Mouse (Mus musculus): ENCODE data around the gene Aqp11. TPM values are rescaled to one million over a fixed set of nuclear protein-coding genes. Genes with fewer than 3 reads are reported as not detected.

Aqp11 gene
- polyA plus RNA-seq, 1 experiment from 2014 or later: 49.8 TPM

DNA sequence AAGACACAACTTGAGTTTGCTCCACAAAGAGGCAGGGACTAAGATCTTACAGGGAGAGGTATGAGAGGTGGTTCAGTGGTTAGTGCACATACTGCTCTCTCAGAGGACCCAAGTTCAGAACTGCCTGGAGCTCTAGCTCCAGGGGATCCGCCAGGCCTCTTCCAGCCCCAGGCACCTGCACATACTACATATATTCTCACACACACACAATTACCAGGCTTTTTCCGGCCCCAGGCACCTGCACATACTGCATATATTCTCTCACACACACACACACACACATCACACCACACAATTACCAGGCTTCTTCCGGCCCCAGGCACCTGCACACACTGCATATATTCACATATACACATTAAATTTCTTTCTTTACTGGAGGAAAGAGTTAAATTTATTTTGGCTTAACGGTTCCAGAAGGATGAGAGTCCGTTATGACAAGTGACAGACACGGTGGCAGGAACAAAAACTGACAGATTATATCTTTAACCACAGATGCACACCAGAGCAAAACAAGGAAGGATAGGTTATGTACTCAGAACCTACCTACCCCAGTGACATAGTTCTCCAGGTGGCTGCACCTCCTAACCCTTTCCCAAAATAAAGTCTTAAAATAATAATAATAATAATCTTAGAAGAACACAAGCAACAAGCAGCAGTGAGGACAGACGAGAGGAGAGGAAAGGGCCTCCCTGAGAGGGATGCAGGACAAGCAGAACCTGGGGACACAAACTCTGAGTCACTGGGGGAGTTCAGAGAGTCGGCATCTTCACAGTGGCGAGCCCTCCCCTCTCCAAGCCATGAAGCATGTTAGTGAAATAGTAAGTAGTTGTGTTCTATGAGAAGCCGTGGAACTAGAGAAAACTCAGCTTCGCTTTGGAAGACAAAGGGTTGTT is 14.2 kb downstream of the Aqp11 start:
- Histone ChIP-seq H3K4me1 (ENCODE audit: control insufficient read depth, low read depth, low read length) (peaks cover 4% of the 10 kb centered on the region), H3K4me2 (ENCODE audit: low read depth, low read length) (no peak overlapping the region), H3K36me3 (ENCODE audit: control insufficient read depth, insufficient read depth) (0 out of 2 replicates have a peak, but pooled peaks cover 1% of the 10 kb centered on the region), H3K9me3 (replicated peaks; ENCODE audit: control insufficient read depth, low read length) (no peaks in the 10 kb centered on the region), H3K4me3 (ENCODE audit: low read depth, low read length) (no peak overlapping the region), H3K9ac (ENCODE audit: low read depth, low read length) (no peak overlapping the region), H3K27ac (ENCODE audit: low read length) (no peak overlapping the region), H3K27me3 (ENCODE audit: control insufficient read depth, insufficient read depth, low read depth, low read length) (no peaks in the 10 kb centered on the region)
- 50% methylated on average over 11 of the region's 11 CpGs for WGBS (ENCODE audit: insufficient replicate concordance)
- no peak for ATAC-seq (ENCODE audit: low read depth)

- 72% methylated on average over 7 of the region's 7 CpGs for WGBS (ENCODE audit: insufficient replicate concordance)
- Histone ChIP-seq H3K36me3 (ENCODE audit: control insufficient read depth, insufficient read depth) (peaks cover 5% of the 10 kb centered on the region; the same call in 1 of the 2 replicates), H3K9me3 (replicated peaks; ENCODE audit: control insufficient read depth, low read length) (no peaks in the 10 kb centered on the region), H3K4me3 (ENCODE audit: low read depth, low read length) (no peak overlapping the region), H3K27ac (ENCODE audit: low read length) (no peak overlapping the region), H3K4me1 (ENCODE audit: control insufficient read depth, low read depth, low read length) (peaks cover 4% of the 10 kb centered on the region), H3K9ac (ENCODE audit: low read depth, low read length) (no peak overlapping the region), H3K27me3 (ENCODE audit: control insufficient read depth, insufficient read depth, low read depth, low read length) (no peaks in the 10 kb centered on the region), H3K4me2 (ENCODE audit: low read depth, low read length) (no peak overlapping the region)
- ATAC-seq (ENCODE audit: low read depth): no peak
Measured at GRCm38 (mm10) chr7:97722278-97722918, 15.7 kb downstream of the Aqp11 start.

DNA sequence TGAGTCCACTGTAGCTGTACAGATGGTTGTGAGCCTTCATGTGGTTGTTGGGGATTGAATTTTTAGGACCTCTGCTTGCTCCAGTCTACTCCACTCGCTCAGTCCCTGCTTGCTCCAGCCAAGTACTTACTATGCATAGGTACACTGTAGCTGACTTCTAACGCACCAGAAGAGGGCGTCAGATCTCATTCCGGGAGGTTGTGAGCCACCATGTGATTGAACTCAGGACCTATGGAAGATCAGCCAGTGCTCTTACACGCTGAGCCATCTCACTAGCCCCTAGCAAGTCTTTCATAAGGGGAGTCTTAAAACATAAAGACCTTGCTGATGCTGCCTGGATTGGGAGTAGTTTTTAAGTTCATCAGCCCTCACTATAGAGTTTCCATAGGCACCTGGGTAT is 18.0 kb downstream of the Aqp11 start:
- Histone ChIP-seq H3K27me3 (ENCODE audit: control insufficient read depth, insufficient read depth, low read depth, low read length) (no peaks in the 10 kb centered on the region), H3K9ac (ENCODE audit: low read depth, low read length) (no peak overlapping the region), H3K4me3 (ENCODE audit: low read depth, low read length) (no peak overlapping the region), H3K9me3 (replicated peaks; ENCODE audit: control insufficient read depth, low read length) (no peaks in the 10 kb centered on the region), H3K4me2 (ENCODE audit: low read depth, low read length) (no peak overlapping the region), H3K4me1 (ENCODE audit: control insufficient read depth, low read depth, low read length) (peaks cover 4% of the 10 kb centered on the region), H3K27ac (ENCODE audit: low read length) (no peak overlapping the region), H3K36me3 (ENCODE audit: control insufficient read depth, insufficient read depth) (peaks cover 7% of the 10 kb centered on the region)
- 0 out of 2 replicates have a peak, but pooled peaks have one; percentile 11 for ATAC-seq (ENCODE audit: low read depth)
- WGBS (ENCODE audit: insufficient replicate concordance): 76% methylated on average over 5 of the region's 5 CpGs

DNA sequence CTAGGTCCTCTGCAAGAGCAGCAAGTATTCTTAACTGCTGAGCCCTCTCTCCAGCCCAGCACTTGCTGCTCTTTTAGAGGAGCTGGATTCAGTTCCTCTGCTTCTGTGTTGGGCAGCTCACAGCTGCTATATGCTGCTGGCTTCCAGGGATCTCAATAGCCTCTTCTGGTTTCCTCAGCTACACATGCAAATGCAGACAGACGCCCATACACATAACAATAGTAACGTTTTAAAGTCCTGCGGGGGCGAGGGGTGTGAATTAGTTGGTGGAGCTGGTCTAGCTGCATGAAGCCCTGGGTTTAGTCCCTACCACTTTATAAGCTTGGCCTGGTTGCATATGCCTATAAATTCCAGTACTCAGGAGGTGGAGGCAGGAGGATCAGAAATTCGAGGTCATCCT is 19.0 kb downstream of the Aqp11 start:
- 78% methylated on average over 5 of the region's 5 CpGs for WGBS (ENCODE audit: insufficient replicate concordance)
- Histone ChIP-seq H3K4me1 (ENCODE audit: control insufficient read depth, low read depth, low read length) (peaks cover 4% of the 10 kb centered on the region), H3K36me3 (ENCODE audit: control insufficient read depth, insufficient read depth) (peaks cover 14% of the 10 kb centered on the region), H3K27me3 (ENCODE audit: control insufficient read depth, insufficient read depth, low read depth, low read length) (no peaks in the 10 kb centered on the region), H3K9me3 (replicated peaks; ENCODE audit: control insufficient read depth, low read length) (no peaks in the 10 kb centered on the region), H3K4me2 (ENCODE audit: low read depth, low read length) (no peak overlapping the region), H3K9ac (ENCODE audit: low read depth, low read length) (no peak overlapping the region), H3K27ac (ENCODE audit: low read length) (no peak overlapping the region), H3K4me3 (ENCODE audit: low read depth, low read length) (no peak overlapping the region)
- no peak for ATAC-seq (ENCODE audit: low read depth)

- Histone ChIP-seq H3K4me3 (ENCODE audit: low read depth, low read length) (no peak overlapping the region), H3K36me3 (ENCODE audit: control insufficient read depth, insufficient read depth) (peaks cover 20% of the 10 kb centered on the region), H3K4me2 (ENCODE audit: low read depth, low read length) (no peak overlapping the region), H3K9ac (ENCODE audit: low read depth, low read length) (no peak overlapping the region), H3K9me3 (replicated peaks; ENCODE audit: control insufficient read depth, low read length) (no peaks in the 10 kb centered on the region), H3K27me3 (ENCODE audit: control insufficient read depth, insufficient read depth, low read depth, low read length) (no peaks in the 10 kb centered on the region), H3K4me1 (ENCODE audit: control insufficient read depth, low read depth, low read length) (no peaks in the 10 kb centered on the region), H3K27ac (ENCODE audit: low read length) (no peak overlapping the region)
- ATAC-seq (ENCODE audit: low read depth): no peak
- WGBS (ENCODE audit: insufficient replicate concordance): 74% methylated on average over 1 of the region's 1 CpGs
Measured at GRCm38 (mm10) chr7:97717326-97717725, 20.8 kb downstream of the Aqp11 start.

- 75% methylated on average over 5 of the region's 5 CpGs for WGBS (ENCODE audit: insufficient replicate concordance)
Measured at GRCm38 (mm10) chr7:97714651-97715050, 23.4 kb downstream of the Aqp11 start.

DNA sequence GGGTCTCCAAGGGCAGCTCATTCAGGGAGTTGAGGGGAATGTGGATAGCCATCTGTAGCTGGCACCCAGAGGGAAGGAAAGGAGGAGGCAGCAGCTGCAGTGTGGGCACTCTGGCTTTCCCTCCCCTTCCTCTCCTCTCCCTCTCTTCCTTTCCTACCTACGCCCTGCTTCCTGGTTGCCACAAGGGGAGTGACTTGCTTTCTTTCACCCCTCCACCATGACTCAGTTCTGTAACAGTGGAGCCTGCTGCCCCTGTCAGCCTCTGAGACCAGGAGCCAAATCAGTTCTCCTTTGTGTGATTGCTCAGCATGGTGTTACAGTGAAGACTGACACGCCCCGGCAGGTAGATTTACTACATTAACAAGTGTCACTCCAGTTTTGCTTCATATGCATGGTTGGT is 28.9 kb downstream of the Aqp11 start:
- no peak overlapping the region for H3K4me2 ChIP-seq (ENCODE audit: low read depth, low read length)
- no peak overlapping the region for H3K9ac ChIP-seq (ENCODE audit: low read depth, low read length)
- no peaks in the 10 kb centered on the region for H3K9me3 ChIP-seq (replicated peaks; ENCODE audit: control insufficient read depth, low read length)
- WGBS (ENCODE audit: insufficient replicate concordance): 67% methylated on average over 3 of the region's 3 CpGs
- no peak overlapping the region for H3K4me3 ChIP-seq (ENCODE audit: low read depth, low read length)
- peaks cover 6% of the 10 kb centered on the region for H3K36me3 ChIP-seq (ENCODE audit: control insufficient read depth, insufficient read depth)
- H3K4me1 ChIP-seq (ENCODE audit: control insufficient read depth, low read depth, low read length): peaks cover 2% of the 10 kb centered on the region; the same call in 1 of the 2 replicates
- H3K27me3 ChIP-seq (ENCODE audit: control insufficient read depth, insufficient read depth, low read depth, low read length): no peaks in the 10 kb centered on the region
- no peak overlapping the region for H3K27ac ChIP-seq (ENCODE audit: low read length)
- ATAC-seq (ENCODE audit: low read depth): no peak

More at GRCm38 (mm10) chr7:97714651-97715050, 23.4 kb downstream of the Aqp11 start:
- no peak overlapping the region for H3K27ac ChIP-seq (ENCODE audit: low read length)
- peaks cover 20% of the 10 kb centered on the region for H3K36me3 ChIP-seq (ENCODE audit: control insufficient read depth, insufficient read depth)
- ATAC-seq (ENCODE audit: low read depth): no peak
- no peaks in the 10 kb centered on the region for H3K4me1 ChIP-seq (ENCODE audit: control insufficient read depth, low read depth, low read length)
- no peak overlapping the region for H3K4me3 ChIP-seq (ENCODE audit: low read depth, low read length)
- H3K9me3 ChIP-seq (replicated peaks; ENCODE audit: control insufficient read depth, low read length): no peaks in the 10 kb centered on the region
- H3K27me3 ChIP-seq (ENCODE audit: control insufficient read depth, insufficient read depth, low read depth, low read length): no peaks in the 10 kb centered on the region
- H3K9ac ChIP-seq (ENCODE audit: low read depth, low read length): no peak overlapping the region
- no peak overlapping the region for H3K4me2 ChIP-seq (ENCODE audit: low read depth, low read length)

DNA sequence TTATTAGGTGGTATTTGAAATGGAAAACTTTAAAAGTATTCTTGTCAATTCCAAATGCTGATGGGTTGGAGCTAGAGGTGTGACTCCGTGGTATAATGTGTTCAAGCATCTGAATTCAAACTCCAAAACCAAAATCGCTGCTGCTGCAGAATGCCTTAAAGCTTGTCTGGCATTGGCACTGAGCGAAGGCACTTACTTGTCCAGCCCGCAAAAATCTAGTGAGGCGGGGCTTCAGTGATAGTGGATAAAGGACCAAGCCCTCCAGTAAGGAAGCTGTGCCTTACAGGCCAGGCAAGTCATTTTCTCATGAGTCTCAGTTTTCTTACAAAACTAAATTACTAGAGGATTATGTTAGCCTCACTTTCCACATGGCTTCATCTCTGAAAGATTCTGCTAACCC is 30.3 kb downstream of the Aqp11 start:
- Histone ChIP-seq H3K36me3 (ENCODE audit: control insufficient read depth, insufficient read depth) (peaks cover 4% of the 10 kb centered on the region; the same call in 1 of the 2 replicates), H3K27ac (ENCODE audit: low read length) (no peak overlapping the region), H3K4me3 (ENCODE audit: low read depth, low read length) (no peak overlapping the region), H3K9me3 (replicated peaks; ENCODE audit: control insufficient read depth, low read length) (no peaks in the 10 kb centered on the region), H3K4me2 (ENCODE audit: low read depth, low read length) (no peak overlapping the region), H3K4me1 (ENCODE audit: control insufficient read depth, low read depth, low read length) (peaks cover 2% of the 10 kb centered on the region; the same call in 1 of the 2 replicates), H3K27me3 (ENCODE audit: control insufficient read depth, insufficient read depth, low read depth, low read length) (no peaks in the 10 kb centered on the region), H3K9ac (ENCODE audit: low read depth, low read length) (no peak overlapping the region)
- no peak for ATAC-seq (ENCODE audit: low read depth)
- 63% methylated on average over 5 of the region's 5 CpGs for WGBS (ENCODE audit: insufficient replicate concordance)

DNA sequence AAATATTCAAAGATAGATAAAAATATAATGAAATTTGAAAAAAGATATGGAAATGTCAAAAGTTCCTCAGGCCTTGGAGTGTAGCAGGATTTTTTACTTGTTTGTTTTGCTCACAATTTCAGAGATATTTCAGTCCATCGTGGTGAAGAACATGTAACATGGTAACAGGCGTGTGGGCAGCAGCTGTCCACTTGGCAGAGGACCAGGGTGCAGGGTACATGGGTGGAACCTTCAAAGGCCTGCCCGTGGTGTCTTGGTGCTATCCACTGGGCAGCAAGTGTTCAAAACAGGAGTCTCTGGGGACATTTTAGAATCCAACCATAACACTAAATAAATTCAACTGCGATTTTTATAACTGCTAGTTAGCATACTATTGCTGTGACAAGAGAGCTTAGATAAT is 31.0 kb downstream of the Aqp11 start:
- no peak for ATAC-seq (ENCODE audit: low read depth)
- H3K9ac ChIP-seq (ENCODE audit: low read depth, low read length): no peak overlapping the region
- H3K4me1 ChIP-seq (ENCODE audit: control insufficient read depth, low read depth, low read length): peaks cover 2% of the 10 kb centered on the region; the same call in 1 of the 2 replicates
- H3K9me3 ChIP-seq (replicated peaks; ENCODE audit: control insufficient read depth, low read length): no peaks in the 10 kb centered on the region
- no peak overlapping the region for H3K4me3 ChIP-seq (ENCODE audit: low read depth, low read length)
- no peaks in the 10 kb centered on the region for H3K36me3 ChIP-seq (ENCODE audit: control insufficient read depth, insufficient read depth)
- H3K27me3 ChIP-seq (ENCODE audit: control insufficient read depth, insufficient read depth, low read depth, low read length): no peaks in the 10 kb centered on the region
- 75% methylated on average over 4 of the region's 4 CpGs for WGBS (ENCODE audit: insufficient replicate concordance)
- H3K27ac ChIP-seq (ENCODE audit: low read length): no peak overlapping the region
- no peak overlapping the region for H3K4me2 ChIP-seq (ENCODE audit: low read depth, low read length)
